8 mouse cellular contexts compared by ENCODE assay signal in genomic region chr7:84151001-84151959, GRCm38 (mm10). TPM values are rescaled to one million over a fixed set of nuclear protein-coding genes. Genes with fewer than 3 reads are reported as not detected.
DNase-seq lines count a peak whose midpoint lies in the region; ATAC-seq and TF ChIP-seq lines count a peak whose summit lies in the region.

Gene Abhd17c, minus strand, starts transcription at chr7:84151893.

- peaks cover 26% of the 10 kb centered on the region for H3K36me3 ChIP-seq in G1E (replicated peaks)
- no peaks in the 10 kb centered on the region for H3K36me3 ChIP-seq in forebrain, embryonic 16.5 days (ENCODE audit: control insufficient read depth, insufficient read depth)

- no peaks in the 10 kb centered on the region for H3K9me3 ChIP-seq in G1E (replicated peaks)
- no peaks in the 10 kb centered on the region for H3K9me3 ChIP-seq in forebrain, embryonic 16.5 days (ENCODE audit: control insufficient read depth, low read length)

- peak within 1 kb of the TSS; percentile 92 for H3K27ac ChIP-seq in forebrain, embryonic 16.5 days (ENCODE audit: low read length)

- peak within 1 kb of the TSS; percentile 67 for H3K4me2 ChIP-seq in forebrain, embryonic 16.5 days (ENCODE audit: low read length)

- peak within 1 kb of the TSS; percentile 98 for H3K9ac ChIP-seq in forebrain, embryonic 16.5 days (replicated peaks; ENCODE audit: low read depth, low read length)

- H3K27me3 ChIP-seq in G1E (ENCODE audit: insufficient read depth, low read length): peaks cover 5% of the 10 kb centered on the region
- no peaks in the 10 kb centered on the region for H3K27me3 ChIP-seq in forebrain, embryonic 16.5 days (replicated peaks; ENCODE audit: control insufficient read depth, insufficient read depth, low read length)

- intact Hi-C loops in heart, postnatal 25 days (cut with DNase I): loop anchor here (5.0 kb wide), 1 partner anchor 64 kb away; the partner anchor contains the start of gene Cemip

- TF ChIP-seq CTCF in G1E (IDR thresholded peaks at IDR 0.05; ENCODE audit: low read depth, low read length): no peak

- H3K4me1 ChIP-seq in G1E (ENCODE audit: insufficient read depth, low read depth, low read length): peaks cover 39% of the 10 kb centered on the region
- H3K4me1 ChIP-seq in forebrain, embryonic 16.5 days (replicated peaks; ENCODE audit: control insufficient read depth, insufficient read depth, low read length): peaks cover 34% of the 10 kb centered on the region

- peak within 1 kb of the TSS; percentile 92 for H3K4me3 ChIP-seq in G1E (ENCODE audit: low read depth, low read length)
- H3K4me3 ChIP-seq in forebrain, embryonic 16.5 days (replicated peaks; ENCODE audit: low read length): peak within 1 kb of the TSS; percentile 85

- under 1% methylated on average over 101 of the region's 109 CpGs for WGBS in forebrain, embryonic 16.5 days

- peak; percentile 53 for DNase-seq in G1E (ENCODE audit: low spot score)
- DNase-seq in heart, postnatal 25 days (ENCODE audit: low spot score): peak; percentile 5
- peak; percentile 59 to 70 for DNase-seq in layer of hippocampus, postnatal 10 days (ENCODE audit: low spot score in 2 of 2)
- DNase-seq in lung, postnatal 14 days: peak; percentile 61
- DNase-seq in retina, embryonic 14.5 days (ENCODE audit: low spot score): peak; percentile 57
- peak; percentile 59 for DNase-seq in urinary bladder, adult 2 months (ENCODE audit: low spot score)

- 0 out of 2 replicates have a peak, but pooled peaks have one; percentile 9 for ATAC-seq in G1E (ENCODE audit: extremely low read depth, insufficient number of reproducible peaks, low FRiP score, poor library complexity, severe bottlenecking)
- peak; percentile 74 for ATAC-seq in cerebellum, adult (ENCODE audit: insufficient number of reproducible peaks, low FRiP score, low TSS enrichment)
- peak; percentile 62 for ATAC-seq in forebrain, embryonic 16.5 days

RNA-seq across cellular contexts. Expression of gene Abhd17c, which starts in this region (rescaled TPM):
- total RNA-seq in G1E (2014; fragmentation: Nextera tagmentation) (22.8 and 30.6 TPM in 2 replicates), G1E (2017) (12.7 and 13.5 TPM in 2 replicates)
- 26.3 and 28.1 TPM in 2 replicates for polyA plus RNA-seq in G1E (2012)
- polyA plus RNA-seq in forebrain, embryonic 16.5 days (2015; fragmentation: Nextera tagmentation; extraction: Ambion mirVana): 26.2 and 36.1 TPM in 2 replicates
- total RNA-seq in heart, postnatal 25 days (2021): 10 to 100 TPM; 32.1 to 32.4 TPM
- 10 to 100 TPM; 76.7 to 78.2 TPM for total RNA-seq in layer of hippocampus, postnatal 10 days (2021)
- 28.6 and 32.6 TPM in 2 replicates for polyA plus RNA-seq in urinary bladder, adult 2 months (2012; rRNA removed)

Comparison
In these comparisons a context has a peak if more than half of its experiments do, and no peak if none do; other contexts are left out.
1. Peak in every context shown above with its lines: DNase-seq, ATAC-seq, H3K4me3 ChIP-seq and H3K27ac ChIP-seq.
2. ATAC-seq: peak in every context shown above with its lines; median percentile 74 in cerebellum, adult; 62 in forebrain, embryonic 16.5 days; 9 in G1E.
3. DNase-seq: peak in every context shown above with its lines; median percentile 64 in layer of hippocampus, postnatal 10 days; 61 in lung, postnatal 14 days; 59 in urinary bladder, adult 2 months; 57 in retina, embryonic 14.5 days; 53 in G1E; 5 in heart, postnatal 25 days.